Mouse (Mus musculus): ENCODE data around the gene Reg3g.

DNA sequence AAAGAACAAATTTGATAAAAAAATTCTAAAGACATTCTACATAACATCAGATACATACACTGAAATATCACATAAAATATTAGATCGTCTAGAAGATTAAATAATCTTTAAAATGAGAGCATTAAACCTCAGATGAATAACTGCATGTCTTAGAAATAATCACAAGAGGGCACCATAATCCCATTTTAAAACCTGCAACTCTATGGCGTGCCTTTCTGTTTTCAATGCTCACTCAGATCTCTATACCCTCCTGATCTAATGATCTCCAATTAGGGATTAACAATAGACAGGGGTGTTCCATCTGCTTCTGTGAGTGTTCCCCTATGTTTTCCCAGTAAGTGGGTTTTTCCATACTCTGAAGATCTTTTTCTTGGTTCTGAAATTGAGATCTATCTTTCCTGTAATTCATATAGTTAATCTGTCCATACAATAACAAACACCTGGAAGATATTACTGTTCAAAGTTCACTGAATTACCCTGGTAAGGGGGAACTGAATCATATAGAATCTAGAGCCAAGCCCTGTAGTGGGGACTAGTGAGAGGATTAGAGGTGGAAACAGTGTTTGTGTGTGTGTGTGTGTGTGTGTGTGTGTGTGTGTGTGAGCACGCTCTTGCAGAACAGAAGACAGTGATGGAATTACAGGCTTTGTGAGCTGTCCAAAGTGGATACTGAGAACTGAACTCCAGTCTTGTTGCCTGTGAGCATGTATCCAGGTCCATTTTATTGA, 41.7 kb upstream of the Reg3g start:
- no peak for TF ChIP-seq CTCF (IDR thresholded peaks at IDR 0.05; ENCODE audit: low read depth, low read length)
- no peak for TF ChIP-seq POLR2A (IDR thresholded peaks at IDR 0.05; ENCODE audit: extremely low read depth, insufficient read depth, low read length)

Data from liver, adult 2 months (tissue).